Mouse (Mus musculus) lung, adult 2 months (tissue): ENCODE measurements at regions not wholly inside any gene's neighbourhood (a gene's known extent, or its start where the extent isn't known, plus 50 kb on each side); places are given as distances from the start of the nearest gene placed in this dataset.

Experiments used
- CTCF ChIP-seq: fragments of 200-500 bp; IDR thresholded peaks from 2 replicates; pipeline ENCODE4 v1.5.1; 2011; ENCODE audit warnings: mild to moderate bottlenecking, low read length, control low read depth; ENCODE audit not compliant: insufficient read depth
- POLR2A ChIP-seq: fragments of 200-500 bp; IDR thresholded peaks from 2 replicates; pipeline ENCODE4 v1.6.1; 2011; ENCODE audit warnings: low read depth, mild to moderate bottlenecking, control low read depth, low read length, borderline replicate concordance; ENCODE audit errors: extremely low read depth

- TF ChIP-seq POLR2A (no peak), CTCF (no peak)
Observed at GRCm38 (mm10) chr16:73374608-73375165, 1036.9 kb downstream of the Robo2 start.
